Mouse (Mus musculus) 3134 (cell line): ENCODE results near the gene Peli1.
"Not testable (repeated sequence)": the region's sequence is repeated elsewhere in the genome, so short reads cannot be mapped to it uniquely, and the experiment has no call there.

Source experiments
- DNase-seq: peaks from one replicate; pipeline ENCODE4 v3.0.0-alpha.2; 2011; ENCODE audit warnings: low spot score; ENCODE audit not compliant: insufficient read length; ENCODE audit errors: extremely low read depth

Gene Peli1

DNA sequence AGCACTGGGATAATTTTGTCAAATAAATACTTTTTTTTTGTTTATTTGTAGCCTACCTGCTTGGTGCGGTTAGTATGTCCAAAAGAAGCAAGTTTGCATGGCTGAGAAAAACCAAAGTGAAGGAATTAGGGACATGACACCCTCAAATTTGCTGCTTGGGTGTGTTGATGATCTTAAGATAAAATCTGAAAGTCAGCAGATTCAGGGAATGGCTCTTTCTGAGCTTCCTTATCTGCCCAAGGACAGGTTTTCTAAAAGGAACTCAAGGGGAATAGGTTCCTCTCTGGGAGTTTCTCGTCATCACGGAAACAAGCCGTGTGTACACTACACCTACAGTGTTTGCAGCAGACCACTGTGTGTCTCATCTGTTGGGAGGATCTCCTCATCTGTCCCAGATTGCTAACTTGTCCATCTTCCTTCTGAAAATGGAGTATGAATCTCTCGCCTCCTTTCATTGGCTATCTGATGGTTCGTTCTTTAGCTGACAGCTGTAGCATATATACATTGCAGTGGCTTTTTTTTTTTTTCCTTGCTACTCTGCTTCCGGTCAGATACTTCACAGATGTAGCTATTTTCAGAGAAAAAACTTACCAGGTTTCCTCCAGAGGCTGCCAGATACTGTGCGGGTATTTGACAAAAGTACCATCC, 88.0 kb downstream of the Peli1 start:
- no peak for DNase-seq

DNA sequence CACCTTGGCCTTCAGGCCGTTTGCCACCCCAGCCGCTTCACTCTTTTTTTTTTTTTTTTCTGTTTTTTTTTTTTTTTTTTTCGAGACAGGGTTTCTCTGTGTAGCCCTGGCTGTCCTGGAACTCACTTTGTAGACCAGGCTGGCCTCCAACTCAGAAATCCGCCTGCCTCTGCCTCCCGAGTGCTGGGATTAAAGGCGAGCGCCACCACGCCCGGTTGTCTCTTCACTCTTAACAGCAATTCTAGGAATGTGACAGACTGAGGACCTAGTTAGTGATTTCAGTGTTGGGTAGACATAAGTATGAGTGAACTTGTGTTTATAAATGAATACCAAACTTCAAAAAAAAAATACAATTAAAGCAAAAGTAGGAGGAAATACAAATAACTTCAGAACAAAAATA, 88.8 kb downstream of the Peli1 start:
- not testable (repeated sequence) for DNase-seq

DNA sequence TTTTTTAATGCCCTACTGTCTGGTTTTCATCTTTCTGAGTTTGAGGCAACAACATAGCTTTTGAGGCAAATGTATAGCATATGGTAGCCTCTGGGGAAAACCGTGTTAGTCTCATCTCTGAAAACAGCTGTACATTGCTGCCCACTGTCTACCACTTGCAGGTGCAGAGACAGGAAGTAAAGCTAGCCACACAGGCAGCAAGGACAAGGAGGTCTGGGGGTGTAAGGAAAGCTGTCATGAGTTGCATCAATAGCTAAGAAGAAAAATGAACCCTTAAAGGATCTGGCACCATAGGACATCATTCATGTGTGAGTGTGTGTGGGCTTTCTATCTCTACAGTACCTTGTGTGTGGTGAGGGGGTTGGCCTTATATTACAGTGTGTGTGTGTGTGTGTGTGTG, 89.6 kb downstream of the Peli1 start:
- DNase-seq = no peak

DNA sequence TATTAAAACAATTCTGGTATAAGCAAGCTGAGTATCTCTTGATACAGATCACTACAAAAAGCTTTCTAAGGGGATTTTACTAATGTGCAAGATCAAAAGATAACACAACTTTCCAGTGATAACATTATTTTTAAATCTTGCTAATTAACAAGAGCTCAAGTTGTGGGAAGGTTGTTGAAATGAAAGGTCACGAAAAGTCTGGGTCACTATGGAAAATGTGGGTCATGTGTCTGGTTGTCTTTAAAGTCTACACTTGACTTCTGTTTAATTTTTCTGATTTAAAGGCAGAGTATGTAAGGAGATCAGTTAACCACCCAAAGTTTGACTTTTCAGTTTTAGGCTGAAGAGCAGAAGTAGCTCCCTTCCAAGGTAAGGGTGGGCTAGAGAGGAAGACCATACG, 90.5 kb downstream of the Peli1 start:
- no peak for DNase-seq

DNA sequence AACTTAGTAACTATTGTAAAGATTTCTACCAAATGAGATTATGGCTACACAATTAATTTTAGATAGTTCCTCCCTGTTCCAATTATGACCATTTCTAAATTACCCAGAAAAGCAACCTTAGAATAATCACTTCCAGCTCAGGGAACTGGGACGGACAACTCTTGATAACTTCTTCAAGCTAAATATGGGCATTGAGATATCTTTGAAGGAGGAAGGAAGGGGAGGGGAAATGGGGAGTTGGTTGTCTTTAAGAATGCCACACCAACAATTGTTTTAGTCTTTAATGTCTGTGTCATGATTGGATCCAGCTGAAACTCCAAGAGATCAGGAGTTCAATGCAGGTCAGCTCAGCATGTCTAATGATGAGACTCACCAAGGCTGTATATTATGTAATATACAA, 91.6 kb downstream of the Peli1 start:
- no peak for DNase-seq

DNA sequence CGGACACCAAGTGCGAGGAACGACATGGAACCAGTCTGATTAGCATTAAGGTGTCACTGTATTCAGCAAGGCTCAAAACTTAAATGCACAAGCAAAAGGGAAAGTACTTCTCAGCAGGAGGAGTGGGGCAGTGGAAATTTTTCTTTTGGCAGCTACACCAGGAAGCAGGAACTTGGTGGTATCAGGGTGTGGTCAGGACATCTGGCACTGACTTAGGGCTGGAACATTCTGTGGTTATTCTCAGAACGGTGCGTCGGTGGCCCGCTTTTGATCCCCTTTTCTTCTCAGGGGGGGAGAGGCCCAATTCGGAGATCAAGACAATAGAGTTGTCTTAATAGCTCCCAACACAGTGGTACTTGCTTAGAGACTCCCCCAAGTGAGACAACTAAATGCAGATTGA, 100.7 kb downstream of the Peli1 start:
- peak; percentile 49 for DNase-seq

DNA sequence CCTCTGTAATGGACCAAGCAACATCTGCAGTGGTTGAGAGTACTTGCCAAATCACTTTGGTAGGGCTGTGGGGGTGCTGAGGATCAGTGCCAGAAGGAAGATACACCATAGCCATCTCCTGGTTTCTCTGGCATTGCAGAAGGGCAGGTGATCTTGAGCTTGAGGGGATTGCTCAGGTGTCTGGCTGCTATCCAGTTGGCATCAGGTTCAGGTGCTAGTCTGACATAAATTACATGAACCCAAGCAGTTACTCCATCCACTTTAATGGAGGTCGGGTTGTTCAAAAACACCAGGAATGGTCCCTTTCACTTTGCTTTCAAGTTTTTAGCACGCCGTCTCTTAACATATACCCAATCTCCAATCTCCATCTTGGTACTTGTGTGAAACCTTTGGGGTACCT, 103.8 kb downstream of the Peli1 start:
- DNase-seq = no peak
